Mouse (Mus musculus) large intestine, adult 2 months (tissue): Measurements from ENCODE around the gene Eif4g2. TPM values are rescaled to one million over a fixed set of nuclear protein-coding genes. Genes with fewer than 3 reads are reported as not detected.

Experiments used
- DNase-seq: peaks from one replicate; pipeline ENCODE4 v3.0.0-alpha.2; 2012; ENCODE audit warnings: low read depth, low spot score
- WGBS: fragments of 180-500 bp; shearing (Covaris S2); methylation state at CpG from one replicate; pipeline ENCODE4 v1.1.7; 2018; 5-methylcytosine and 5-hydroxymethylcytosine counted together
- polyA plus RNA-seq: library from polyadenylated mRNA; depleted of rRNA; stranded (reverse); fragments of >200 nt; gene quantifications from 2 replicates; pipeline ENCODE4 v1.2.3, GENCODE M21; 2012; rRNA removed

The Eif4g2 gene
- 96.9 and 102 TPM in 2 replicates for polyA plus RNA-seq

GRCm38 (mm10) chr7:111082822-111083732, at the start of gene Eif4g2:
Eif4g2 (minus strand) TSS chr7:111083030.
- peak; percentile 91 for DNase-seq
- WGBS: under 1% methylated on average over 70 of the region's 70 CpGs

GRCm38 (mm10) chr7:111132596-111132995, 49.8 kb upstream of the Eif4g2 start:
- 60% methylated on average over 2 of the region's 2 CpGs for WGBS
- DNase-seq: no peak

GRCm38 (mm10) chr7:111126636-111127395, 44.0 kb upstream of the Eif4g2 start:
- WGBS: 78% methylated on average over 3 of the region's 3 CpGs
- DNase-seq: no peak

DNA sequence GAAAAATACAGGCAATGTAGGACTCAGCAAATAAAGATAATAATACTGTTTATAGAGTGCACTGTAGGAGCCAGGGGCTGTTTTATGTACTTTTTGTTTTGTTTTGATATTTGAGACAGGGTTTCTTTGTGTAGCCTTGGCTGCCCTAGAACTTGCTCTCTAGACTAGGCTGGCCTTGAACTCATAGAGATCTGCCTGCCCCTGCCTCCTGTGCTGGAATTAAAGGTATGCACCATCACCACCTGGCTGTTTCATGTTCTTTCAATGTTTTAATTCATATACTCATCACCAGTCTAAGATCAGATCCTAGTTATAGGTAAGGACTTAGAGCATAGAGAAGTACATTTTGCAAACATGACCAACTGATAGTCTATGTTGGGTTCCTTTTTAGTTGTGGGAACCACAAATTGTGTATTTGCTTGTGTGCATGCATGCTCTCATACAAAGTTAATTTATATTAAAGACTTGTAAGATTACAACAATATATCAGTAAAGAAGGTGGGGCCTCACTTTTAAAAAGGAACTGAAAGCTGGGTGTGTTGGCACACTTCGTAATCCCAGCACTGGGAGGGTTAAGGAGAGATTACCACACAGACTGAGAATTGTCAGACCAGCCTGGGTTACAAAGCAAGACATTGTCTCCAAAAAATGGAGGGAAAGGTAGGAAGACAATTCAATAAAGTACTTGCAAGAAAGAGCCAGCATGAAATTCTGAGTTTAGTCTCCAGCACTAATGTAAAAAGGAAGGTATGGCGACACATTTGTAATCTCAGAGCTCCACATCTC, 41.1 kb upstream of the Eif4g2 start:
- 94% methylated on average over 2 of the region's 2 CpGs for WGBS
- no peak for DNase-seq

DNA sequence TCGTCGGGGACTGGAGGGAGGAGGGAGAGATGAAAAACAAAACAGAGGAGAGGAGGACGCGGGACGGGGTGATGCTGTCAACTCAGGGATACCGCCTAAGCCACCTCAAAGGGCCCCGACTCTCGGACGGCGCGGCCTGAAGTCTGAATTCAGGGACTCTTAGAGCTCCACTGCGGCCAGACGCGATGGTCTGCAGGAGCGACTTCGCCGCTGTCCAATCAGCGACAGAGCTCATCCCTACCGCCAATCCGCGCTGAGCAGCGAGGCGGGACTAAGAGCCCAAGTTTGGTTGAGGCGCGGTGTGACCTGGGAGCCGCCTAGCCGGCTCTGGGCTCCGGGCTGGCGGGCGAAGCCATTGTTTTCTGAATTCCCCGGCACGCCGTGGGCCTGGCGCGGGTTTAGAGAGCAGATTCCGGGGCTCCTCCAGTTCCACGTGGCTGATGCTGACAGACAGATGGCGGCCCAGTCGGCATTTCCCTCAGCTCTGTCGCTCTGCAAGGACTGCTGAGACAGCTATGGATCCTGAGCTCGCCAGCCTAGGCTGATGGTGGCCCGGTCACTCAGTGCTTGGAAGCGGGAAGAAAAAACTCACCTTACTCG, 39.8 kb upstream of the Eif4g2 start:
- whole genome bisulfite sequencing: under 1% methylated on average over 44 of the region's 44 CpGs
- DNase-seq: peak; percentile 88

GRCm38 (mm10) chr7:111122084-111122530, 39.3 kb upstream of the Eif4g2 start:
- WGBS: under 1% methylated on average over 34 of the region's 34 CpGs
- DNase-seq: no peak

- DNase-seq: no peak
- WGBS: 19% methylated on average over 9 of the region's 9 CpGs
Measured at GRCm38 (mm10) chr7:111121522-111121921, 38.7 kb upstream of the Eif4g2 start.

GRCm38 (mm10) chr7:111109561-111109960, 26.7 kb upstream of the Eif4g2 start:
- no peak for DNase-seq
- 56% methylated on average over 2 of the region's 2 CpGs for WGBS

GRCm38 (mm10) chr7:111109161-111109560, 26.3 kb upstream of the Eif4g2 start:
- 30% methylated on average over 2 of the region's 2 CpGs for WGBS
- DNase-seq: no peak

- no peak for DNase-seq
- WGBS: 40% methylated on average over 1 of the region's 1 CpGs
Measured at GRCm38 (mm10) chr7:111098196-111098595, 15.4 kb upstream of the Eif4g2 start.

DNA sequence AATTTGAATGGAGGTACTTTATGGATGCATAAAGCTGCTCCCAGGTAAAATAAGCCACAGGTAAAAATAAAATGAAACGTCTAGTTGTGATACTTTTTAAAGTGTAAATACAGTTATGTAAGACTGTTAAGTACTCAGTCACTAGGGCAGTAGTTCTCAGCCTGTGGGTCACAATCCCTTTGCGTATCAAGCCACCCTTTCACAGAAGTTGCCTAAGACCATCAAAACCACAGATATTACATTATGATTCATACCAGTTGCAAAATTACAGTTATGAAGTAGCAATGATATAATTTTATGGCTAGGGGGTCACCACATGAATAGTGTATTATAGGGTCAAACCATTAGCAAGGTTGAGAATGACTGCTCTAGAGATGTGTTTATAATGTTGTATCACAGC, 12.3 kb upstream of the Eif4g2 start:
- 70% methylated on average over 2 of the region's 2 CpGs for WGBS
- no peak for DNase-seq

- DNase-seq: no peak
Measured at GRCm38 (mm10) chr7:111085153-111085552, 2.3 kb upstream of the Eif4g2 start.

- WGBS: 51% methylated on average over 2 of the region's 2 CpGs
- DNase-seq: no peak
Measured at GRCm38 (mm10) chr7:111084443-111084842, 1.6 kb upstream of the Eif4g2 start.

DNA sequence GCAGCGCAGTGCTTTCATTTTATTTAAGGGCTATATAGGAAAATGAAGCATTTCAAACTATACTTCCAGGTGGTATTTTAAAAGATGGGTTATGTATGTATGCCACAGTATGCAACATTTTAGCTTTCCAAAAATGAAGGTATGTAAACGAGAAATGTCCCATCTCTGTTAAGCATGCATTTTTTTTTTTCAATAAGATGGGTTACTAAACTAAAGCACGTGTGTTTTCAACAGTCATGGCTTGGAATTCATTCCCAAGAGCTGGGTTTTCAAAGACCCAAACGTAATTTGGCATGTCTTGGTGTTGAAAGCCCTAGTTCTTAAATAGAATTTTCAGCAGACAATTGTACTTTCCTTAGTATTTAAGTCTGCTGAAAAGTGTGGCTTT, 897 bp upstream of the Eif4g2 start:
- no peak for DNase-seq
- 3% methylated on average over 4 of the region's 4 CpGs for WGBS

DNA sequence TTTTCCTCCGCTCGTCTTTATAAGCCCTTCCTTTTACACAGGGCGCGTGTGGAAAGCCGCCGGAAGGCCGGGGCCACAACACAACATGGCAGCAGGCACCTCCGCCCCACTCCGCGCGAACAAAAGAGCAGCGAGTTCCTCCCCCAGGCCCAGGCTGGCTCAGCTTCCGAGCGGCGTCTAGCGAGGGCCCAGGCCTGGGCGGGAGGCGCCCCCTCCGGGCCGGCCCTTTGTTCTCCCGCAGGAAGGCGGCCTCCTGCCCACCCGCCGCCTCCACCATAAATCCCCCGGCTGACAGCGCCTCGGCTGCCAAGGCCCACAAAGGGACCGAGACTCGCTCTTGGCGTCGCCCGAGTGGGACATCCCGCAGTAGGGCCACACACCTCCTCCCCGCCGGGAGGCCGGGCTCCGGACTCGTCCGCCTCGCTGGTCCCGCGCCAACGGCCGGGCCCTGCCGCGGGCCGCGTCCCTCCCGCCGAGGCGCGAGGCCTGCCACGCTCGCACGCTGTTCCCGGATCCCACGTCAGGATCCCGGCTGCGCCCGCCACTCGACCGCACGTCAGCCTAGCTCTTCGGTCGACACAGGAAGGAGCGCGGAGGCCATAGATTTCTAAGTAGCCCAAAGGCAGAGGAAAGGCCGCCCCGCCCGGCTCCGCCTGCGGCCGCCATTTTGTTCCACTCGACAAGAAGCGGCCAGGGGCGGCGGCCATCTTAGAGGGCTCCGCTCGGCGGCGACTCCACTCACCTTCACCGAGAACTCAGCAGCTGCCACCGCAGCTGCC, 598 bp downstream of the Eif4g2 start:
- under 1% methylated on average over 83 of the region's 83 CpGs for WGBS

GRCm38 (mm10) chr7:111080876-111081275, 2.0 kb downstream of the Eif4g2 start:
- 27% methylated on average over 3 of the region's 3 CpGs for WGBS
- no peak for DNase-seq

More for the DNA sequence above, 598 bp downstream of the Eif4g2 start:
- DNase-seq: peak; percentile 52

- DNase-seq: no peak
- WGBS: 58% methylated on average over 8 of the region's 8 CpGs
Measured at GRCm38 (mm10) chr7:111080026-111080425, 2.8 kb downstream of the Eif4g2 start.

DNA sequence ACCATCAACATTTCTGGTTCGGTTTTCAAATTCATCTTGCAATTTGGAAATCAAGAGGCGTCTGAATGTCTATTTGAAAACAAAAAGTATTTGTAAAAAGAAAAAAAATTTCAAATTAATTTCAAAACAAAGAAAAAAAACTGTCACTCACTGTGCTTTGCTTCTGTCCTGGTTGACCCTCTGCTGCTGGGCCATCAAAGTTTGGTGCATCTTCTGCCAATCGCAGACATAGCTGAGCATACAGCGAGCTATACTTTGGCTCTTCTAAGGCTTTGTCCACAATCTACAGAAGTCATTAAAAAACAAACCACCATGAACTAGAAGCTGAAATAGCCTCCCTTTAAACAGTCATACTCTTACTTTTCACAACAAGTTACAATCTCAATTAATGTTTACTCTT, 4.6 kb downstream of the Eif4g2 start:
- 91% methylated on average over 4 of the region's 4 CpGs for WGBS
- DNase-seq: no peak

DNA sequence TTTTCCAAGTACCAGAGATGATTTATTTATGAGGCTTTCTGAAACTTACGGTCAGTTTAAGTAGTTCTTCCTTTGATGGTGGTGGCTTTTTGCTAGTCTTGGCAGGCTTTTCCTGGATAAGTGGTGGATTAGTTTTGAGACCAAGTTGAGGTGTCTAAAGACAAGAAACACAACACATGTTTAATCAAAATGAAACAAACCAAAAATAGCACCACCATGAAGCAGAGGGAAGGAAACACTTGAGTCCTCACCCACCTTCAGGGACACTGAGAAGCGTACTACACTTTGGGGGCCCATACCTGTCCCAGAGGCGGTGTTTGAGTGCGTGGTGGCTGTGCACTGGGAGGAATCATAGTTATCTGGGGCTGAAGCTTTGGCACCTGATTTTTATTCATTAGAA, 7.5 kb downstream of the Eif4g2 start:
- WGBS: 83% methylated on average over 4 of the region's 4 CpGs
- DNase-seq: no peak
